Mouse (Mus musculus): ENCODE results near the gene Ccdc159. TPM values are rescaled to one million over a fixed set of nuclear protein-coding genes. Genes with fewer than 3 reads are reported as not detected.

Gene Ccdc159
- polyA plus RNA-seq, 1 experiment from 2014 or later = 2.5 TPM

DNA sequence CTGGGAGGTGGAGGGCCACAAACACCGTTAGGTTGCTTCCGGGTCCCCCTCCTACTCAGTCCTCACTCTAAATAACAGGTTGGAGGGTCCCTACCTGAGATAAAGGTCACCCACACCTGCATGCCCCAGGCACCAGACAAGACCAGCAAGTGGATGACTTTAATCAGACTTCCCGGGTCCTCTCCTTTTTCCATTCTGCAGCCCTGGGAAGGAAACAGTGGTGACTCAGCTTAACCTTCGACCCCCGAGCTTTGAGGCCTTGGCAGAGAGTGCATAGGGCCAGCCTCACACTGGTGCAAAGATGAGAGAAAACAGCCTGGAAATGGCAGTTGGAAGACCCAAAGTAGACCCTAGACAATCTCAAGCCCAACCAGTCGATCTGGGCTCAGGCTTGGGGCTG lies 1.1 kb upstream of the Ccdc159 start:
- Histone ChIP-seq H3K36me3 (replicated peaks; ENCODE audit: control insufficient read depth, insufficient read depth, low read depth, low read length) (no peaks in the 10 kb centered on the region), H3K9ac (replicated peaks; ENCODE audit: low read length) (no peak overlapping the region), H3K4me3 (ENCODE audit: low read depth, low read length) (no peak overlapping the region), H3K4me1 (ENCODE audit: control insufficient read depth, insufficient read depth, low read length) (no peaks in the 10 kb centered on the region; the same call in 1 of the 2 replicates), H3K9me3 (replicated peaks; ENCODE audit: control insufficient read depth, low read length) (no peaks in the 10 kb centered on the region), H3K27ac (replicated peaks; ENCODE audit: low read depth, low read length) (no peak overlapping the region), H3K27me3 (ENCODE audit: control insufficient read depth, insufficient read depth, low read length) (no peaks in the 10 kb centered on the region), H3K4me2 (ENCODE audit: low read depth, low read length) (no peak overlapping the region)
- ATAC-seq (replicated peaks; ENCODE audit: insufficient number of reproducible peaks, low FRiP score, low TSS enrichment, low read depth) (no peak), DNase-seq (ENCODE audit: low spot score) (no peak)
- 79% methylated on average over 6 of the region's 6 CpGs for WGBS

DNA sequence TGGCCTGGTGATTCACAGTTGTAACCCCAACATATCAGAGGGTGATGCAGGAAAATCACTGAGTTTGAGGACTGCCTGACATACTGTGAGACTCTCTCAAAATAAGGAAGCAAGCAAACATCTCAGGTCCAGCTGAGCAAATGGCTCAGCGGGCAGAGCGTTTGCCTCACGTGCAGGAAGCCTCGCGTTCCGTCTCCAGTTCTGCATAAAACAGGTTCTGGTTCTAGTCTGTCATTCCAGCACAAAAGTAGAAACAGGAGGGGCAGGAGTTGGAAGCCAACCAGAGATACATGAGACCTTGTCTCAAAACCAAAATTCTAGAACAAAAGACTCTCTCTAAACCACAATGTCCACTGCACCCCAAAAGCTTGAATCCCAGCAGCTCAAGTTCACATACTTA lies 487 bp upstream of the Ccdc159 start:
- Histone ChIP-seq H3K4me3 (ENCODE audit: low read depth, low read length) (peak overlapping the region; percentile 53), H3K36me3 (replicated peaks; ENCODE audit: control insufficient read depth, insufficient read depth, low read depth, low read length) (no peaks in the 10 kb centered on the region), H3K27ac (replicated peaks; ENCODE audit: low read depth, low read length) (no peak overlapping the region), H3K9ac (replicated peaks; ENCODE audit: low read length) (peak overlapping the region; percentile 76), H3K27me3 (ENCODE audit: control insufficient read depth, insufficient read depth, low read length) (no peaks in the 10 kb centered on the region), H3K4me2 (ENCODE audit: low read depth, low read length) (peak overlapping the region; percentile 63), H3K4me1 (ENCODE audit: control insufficient read depth, insufficient read depth, low read length) (no peaks in the 10 kb centered on the region; the same call in 1 of the 2 replicates), H3K9me3 (replicated peaks; ENCODE audit: control insufficient read depth, low read length) (no peaks in the 10 kb centered on the region)
- WGBS = 0% methylated on average over 6 of the region's 6 CpGs
- no peak for ATAC-seq (replicated peaks; ENCODE audit: insufficient number of reproducible peaks, low FRiP score, low TSS enrichment, low read depth)
- DNase-seq (ENCODE audit: low spot score) = no peak

- Histone ChIP-seq H3K27me3 (ENCODE audit: control insufficient read depth, insufficient read depth, low read length) (no peaks in the 10 kb centered on the region), H3K4me3 (ENCODE audit: low read depth, low read length) (no peak overlapping the region), H3K27ac (replicated peaks; ENCODE audit: low read depth, low read length) (no peak overlapping the region), H3K36me3 (replicated peaks; ENCODE audit: control insufficient read depth, insufficient read depth, low read depth, low read length) (no peaks in the 10 kb centered on the region), H3K4me1 (ENCODE audit: control insufficient read depth, insufficient read depth, low read length) (no peaks in the 10 kb centered on the region; the same call in 1 of the 2 replicates), H3K9ac (replicated peaks; ENCODE audit: low read length) (no peak overlapping the region), H3K9me3 (replicated peaks; ENCODE audit: control insufficient read depth, low read length) (no peaks in the 10 kb centered on the region), H3K4me2 (ENCODE audit: low read depth, low read length) (no peak overlapping the region)
- 76% methylated on average over 3 of the region's 3 CpGs for whole genome bisulfite sequencing
- ATAC-seq (replicated peaks; ENCODE audit: insufficient number of reproducible peaks, low FRiP score, low TSS enrichment, low read depth) = no peak
- DNase-seq (ENCODE audit: low spot score) = no peak
Observed at GRCm38 (mm10) chr9:21929208-21929607, 1.9 kb downstream of the Ccdc159 start.

DNA sequence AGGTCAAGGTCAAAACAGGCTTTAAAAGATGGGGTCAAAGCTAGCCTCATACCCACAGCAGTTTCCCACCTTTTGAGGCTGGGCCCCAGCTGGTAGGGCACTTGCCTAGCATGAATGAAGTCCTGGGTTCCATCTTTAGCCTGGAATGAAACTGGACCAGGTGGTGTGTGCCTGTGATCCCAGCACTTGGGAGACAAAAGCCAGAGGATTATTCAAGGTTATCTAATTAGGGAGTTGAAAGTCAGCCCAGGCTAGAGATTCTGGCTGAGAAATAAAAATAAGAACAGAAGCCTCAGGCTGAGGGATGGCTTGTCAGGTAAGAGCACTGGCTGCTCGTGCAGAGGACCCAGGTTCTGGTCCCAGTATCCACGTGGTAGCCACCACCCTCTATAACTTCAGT lies 4.7 kb downstream of the Ccdc159 start:
- no peak overlapping the region for H3K27ac ChIP-seq (replicated peaks; ENCODE audit: low read depth, low read length)
- no peaks in the 10 kb centered on the region for H3K36me3 ChIP-seq (replicated peaks; ENCODE audit: control insufficient read depth, insufficient read depth, low read depth, low read length)
- no peak overlapping the region for H3K4me2 ChIP-seq (ENCODE audit: low read depth, low read length)
- H3K4me3 ChIP-seq (ENCODE audit: low read depth, low read length) = no peak overlapping the region
- no peaks in the 10 kb centered on the region for H3K9me3 ChIP-seq (replicated peaks; ENCODE audit: control insufficient read depth, low read length)
- DNase-seq (ENCODE audit: low spot score) (no peak), ATAC-seq (replicated peaks; ENCODE audit: insufficient number of reproducible peaks, low FRiP score, low TSS enrichment, low read depth) (no peak)
- no peaks in the 10 kb centered on the region for H3K27me3 ChIP-seq (ENCODE audit: control insufficient read depth, insufficient read depth, low read length)
- no peak overlapping the region for H3K9ac ChIP-seq (replicated peaks; ENCODE audit: low read length)
- WGBS = 67% methylated on average over 2 of the region's 2 CpGs
- no peaks in the 10 kb centered on the region for H3K4me1 ChIP-seq (ENCODE audit: control insufficient read depth, insufficient read depth, low read length)

DNA sequence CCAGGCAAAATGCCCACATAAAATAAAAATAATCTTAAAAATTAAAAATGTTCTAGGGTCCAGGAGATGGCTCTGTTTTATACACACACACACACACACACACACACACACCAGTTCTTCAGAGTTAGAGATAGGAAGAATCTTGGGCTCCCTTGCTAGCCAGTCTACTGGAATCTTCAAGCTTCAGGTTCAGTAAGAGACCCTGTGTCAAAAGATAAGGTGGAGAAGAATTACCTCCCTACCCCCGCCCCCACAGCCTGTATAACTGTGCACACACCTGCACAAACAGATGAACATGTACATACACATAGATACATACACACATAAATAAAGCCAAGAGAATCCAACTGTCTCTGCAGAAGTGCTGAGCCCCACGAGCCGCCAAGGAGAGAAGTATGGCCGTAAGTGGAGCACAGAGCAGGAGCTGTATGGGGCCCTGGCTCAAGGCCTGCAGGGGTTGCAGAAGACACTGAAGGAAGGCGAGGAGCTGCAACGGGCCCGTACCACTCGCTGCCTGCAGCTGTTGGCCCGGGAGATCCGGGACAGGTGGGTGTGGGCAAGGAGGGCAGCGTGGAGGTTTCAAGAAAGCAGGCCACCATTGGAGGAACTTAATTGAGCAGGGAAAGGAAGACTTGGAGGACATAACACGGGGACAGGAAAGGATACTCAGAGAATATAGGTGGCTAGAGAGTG lies 5.3 kb downstream of the Ccdc159 start:
- Histone ChIP-seq H3K4me1 (ENCODE audit: control insufficient read depth, insufficient read depth, low read length) (no peaks in the 10 kb centered on the region), H3K9me3 (replicated peaks; ENCODE audit: control insufficient read depth, low read length) (no peaks in the 10 kb centered on the region), H3K27ac (replicated peaks; ENCODE audit: low read depth, low read length) (no peak overlapping the region), H3K36me3 (replicated peaks; ENCODE audit: control insufficient read depth, insufficient read depth, low read depth, low read length) (no peaks in the 10 kb centered on the region), H3K9ac (replicated peaks; ENCODE audit: low read length) (no peak overlapping the region), H3K4me2 (ENCODE audit: low read depth, low read length) (no peak overlapping the region), H3K27me3 (ENCODE audit: control insufficient read depth, insufficient read depth, low read length) (no peaks in the 10 kb centered on the region), H3K4me3 (ENCODE audit: low read depth, low read length) (no peak overlapping the region)
- ATAC-seq (replicated peaks; ENCODE audit: insufficient number of reproducible peaks, low FRiP score, low TSS enrichment, low read depth) (no peak), DNase-seq (ENCODE audit: low spot score) (no peak)
- WGBS = 53% methylated on average over 12 of the region's 12 CpGs

- DNase-seq (ENCODE audit: low spot score) (no peak), ATAC-seq (replicated peaks; ENCODE audit: insufficient number of reproducible peaks, low FRiP score, low TSS enrichment, low read depth) (no peak)
- Histone ChIP-seq H3K27me3 (ENCODE audit: control insufficient read depth, insufficient read depth, low read length) (no peaks in the 10 kb centered on the region), H3K27ac (replicated peaks; ENCODE audit: low read depth, low read length) (no peak overlapping the region), H3K9me3 (replicated peaks; ENCODE audit: control insufficient read depth, low read length) (no peaks in the 10 kb centered on the region), H3K36me3 (replicated peaks; ENCODE audit: control insufficient read depth, insufficient read depth, low read depth, low read length) (no peaks in the 10 kb centered on the region), H3K4me1 (ENCODE audit: control insufficient read depth, insufficient read depth, low read length) (no peaks in the 10 kb centered on the region), H3K9ac (replicated peaks; ENCODE audit: low read length) (no peak overlapping the region), H3K4me3 (ENCODE audit: low read depth, low read length) (no peak overlapping the region), H3K4me2 (ENCODE audit: low read depth, low read length) (no peak overlapping the region)
- 88% methylated on average over 12 of the region's 12 CpGs for WGBS
Observed at GRCm38 (mm10) chr9:21934021-21934420, 6.8 kb downstream of the Ccdc159 start.

DNA sequence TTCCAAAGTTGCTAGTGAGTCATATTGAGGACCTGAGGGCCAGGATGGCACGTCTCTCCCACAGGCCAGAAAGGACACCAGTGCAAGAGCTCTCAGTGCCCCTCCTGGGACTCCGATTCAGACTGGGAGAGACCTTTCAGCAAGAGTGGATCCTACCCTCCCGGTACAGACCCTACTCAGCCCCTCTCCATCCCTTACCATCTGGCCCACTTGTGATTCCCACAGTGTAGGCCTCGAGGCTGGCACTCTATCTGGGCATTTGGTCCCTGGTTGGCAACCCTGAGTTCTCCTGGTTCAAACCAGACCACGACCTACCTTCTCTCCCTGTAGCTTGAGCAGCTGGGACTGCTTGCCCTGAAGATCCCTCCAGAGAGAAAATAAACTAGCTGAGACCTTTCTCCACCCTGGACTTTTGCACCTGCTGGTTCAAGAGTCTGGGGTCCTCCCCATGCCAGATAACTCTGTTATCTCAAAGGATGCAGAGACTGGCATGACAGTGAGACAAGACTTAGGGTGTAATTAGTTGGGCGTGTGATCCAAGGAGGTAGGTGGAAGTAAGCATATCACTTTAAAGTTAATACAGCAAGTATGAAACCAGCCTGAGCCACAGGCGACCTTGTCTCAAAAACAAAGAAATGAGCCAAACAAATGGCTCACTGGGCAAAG lies 8.3 kb downstream of the Ccdc159 start:
- Histone ChIP-seq H3K4me1 (ENCODE audit: control insufficient read depth, insufficient read depth, low read length) (no peaks in the 10 kb centered on the region), H3K27ac (replicated peaks; ENCODE audit: low read depth, low read length) (no peak overlapping the region), H3K27me3 (ENCODE audit: control insufficient read depth, insufficient read depth, low read length) (no peaks in the 10 kb centered on the region), H3K9ac (replicated peaks; ENCODE audit: low read length) (no peak overlapping the region), H3K9me3 (replicated peaks; ENCODE audit: control insufficient read depth, low read length) (no peaks in the 10 kb centered on the region), H3K36me3 (replicated peaks; ENCODE audit: control insufficient read depth, insufficient read depth, low read depth, low read length) (no peaks in the 10 kb centered on the region), H3K4me3 (ENCODE audit: low read depth, low read length) (no peak overlapping the region), H3K4me2 (ENCODE audit: low read depth, low read length) (no peak overlapping the region)
- no peak for ATAC-seq (replicated peaks; ENCODE audit: insufficient number of reproducible peaks, low FRiP score, low TSS enrichment, low read depth)
- no peak for DNase-seq (ENCODE audit: low spot score)
- 82% methylated on average over 7 of the region's 7 CpGs for WGBS

All from embryonic facial prominence, embryonic 11.5 days (tissue).